Mouse (Mus musculus): ENCODE results near the gene Gm20431. TPM values are rescaled to one million over a fixed set of nuclear protein-coding genes. Genes with fewer than 3 reads are reported as not detected.

Gm20431 gene
- total RNA-seq, 2 experiments from 2014 or later, result 18.2 to 23.0 TPM

- DNase-seq (ENCODE audit: low spot score in 2 of 2), result no peak
These were observed 28.4 kb upstream of the Gm20431 start, which contains the start of gene Tmem189 for GRCm38 (mm10) chr2:167689501-167690218. Gene Tmem189, minus strand, starts transcription at chr2:167689822.

- DNase-seq (ENCODE audit: low spot score in 2 of 2), result peak; percentile 87 to 88
These were observed 27.5 kb upstream of the Gm20431 start, which contains the start of gene Cebpb for GRCm38 (mm10) chr2:167688498-167689451. Gene Cebpb, plus strand, starts transcription at chr2:167688915.

- DNase-seq (ENCODE audit: low spot score in 2 of 2), result no peak
These were observed 26.8 kb upstream of the Gm20431 start for GRCm38 (mm10) chr2:167688126-167688497.

DNA sequence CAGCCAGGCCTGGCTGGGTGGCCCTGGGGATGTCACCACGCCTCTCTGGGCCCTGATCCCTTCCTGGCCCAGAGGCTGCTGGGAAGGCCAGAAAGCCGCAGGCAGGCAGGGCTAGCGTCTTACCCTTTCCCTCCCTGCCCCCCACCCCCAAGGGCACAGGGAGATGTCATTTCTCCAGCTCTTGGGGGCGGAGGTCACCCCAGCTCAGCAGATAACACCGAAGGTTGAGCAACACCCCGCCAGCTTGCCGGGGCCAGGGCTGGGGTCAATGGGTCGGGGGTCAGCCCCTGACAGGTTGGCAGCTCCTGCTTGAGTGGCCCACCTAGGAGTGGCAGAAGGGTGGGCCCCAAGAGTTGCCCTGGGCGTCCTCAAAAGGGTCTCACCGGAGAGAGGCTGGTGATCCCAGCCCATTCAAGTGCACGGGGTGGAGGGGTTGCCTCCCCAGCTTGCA, 26.4 kb upstream of the Gm20431 start:
- DNase-seq (ENCODE audit: low spot score in 2 of 2), result peak in 1 of 2 experiments; percentile 68

DNA sequence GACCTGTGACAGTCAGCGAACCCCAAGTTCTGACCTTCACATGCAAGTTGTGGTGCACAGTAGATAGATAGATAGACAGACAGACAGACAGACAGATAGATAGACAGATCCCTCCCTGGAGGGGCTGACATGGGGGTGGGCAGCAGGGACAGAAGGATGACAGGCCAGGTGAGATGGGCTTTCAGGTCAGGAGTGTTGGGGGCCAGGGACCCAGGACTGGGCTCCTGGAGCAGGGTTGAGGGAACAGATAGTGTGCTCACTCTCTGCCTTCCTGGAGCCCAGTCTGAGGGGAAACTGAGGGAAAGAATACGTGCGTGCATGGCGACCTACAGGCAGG, 25.9 kb upstream of the Gm20431 start:
- DNase-seq (ENCODE audit: low spot score in 2 of 2), result no peak

DNA sequence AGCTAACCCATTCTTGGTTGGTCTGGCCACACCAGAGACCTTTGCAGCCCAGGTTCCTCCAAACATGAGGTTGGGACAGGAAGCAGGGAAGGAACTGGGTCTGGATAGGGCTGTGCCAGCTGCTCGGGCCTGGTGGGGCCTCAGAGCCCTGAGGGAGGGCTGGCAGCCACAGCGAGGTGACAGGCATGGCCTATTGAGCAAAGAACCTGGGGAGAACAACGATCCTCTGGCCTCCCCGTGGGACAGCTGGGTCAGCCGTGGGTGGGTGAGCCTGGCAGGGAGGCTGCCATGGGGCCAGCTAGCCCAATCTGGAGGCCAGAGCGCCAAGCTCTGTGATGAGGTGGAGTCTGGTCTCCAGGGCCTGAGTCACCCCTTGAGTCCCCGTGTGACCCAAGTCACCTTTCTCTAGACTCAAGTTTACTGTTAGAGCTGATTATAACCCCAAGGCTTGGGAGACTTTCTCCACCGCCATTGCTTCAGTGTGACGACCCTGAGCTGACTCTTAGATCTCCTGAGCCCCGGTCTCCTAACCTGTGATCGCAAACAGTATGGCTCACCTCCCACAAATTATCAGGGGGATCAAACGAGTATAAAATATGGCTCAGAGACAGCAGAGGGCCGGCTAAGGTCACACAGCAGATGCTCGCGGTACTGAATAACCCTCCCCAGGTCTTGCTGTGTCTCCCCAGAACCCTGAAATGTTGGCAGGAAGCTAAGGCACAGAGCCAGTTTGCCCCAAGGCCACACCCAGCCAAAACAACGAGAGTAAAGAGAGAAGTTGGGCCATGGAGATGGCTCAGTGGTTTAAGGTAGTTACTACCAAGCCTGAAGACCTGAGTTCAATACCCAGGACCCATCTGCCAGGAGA, 25.3 kb upstream of the Gm20431 start:
- DNase-seq (ENCODE audit: low spot score in 2 of 2), result no peak

DNA sequence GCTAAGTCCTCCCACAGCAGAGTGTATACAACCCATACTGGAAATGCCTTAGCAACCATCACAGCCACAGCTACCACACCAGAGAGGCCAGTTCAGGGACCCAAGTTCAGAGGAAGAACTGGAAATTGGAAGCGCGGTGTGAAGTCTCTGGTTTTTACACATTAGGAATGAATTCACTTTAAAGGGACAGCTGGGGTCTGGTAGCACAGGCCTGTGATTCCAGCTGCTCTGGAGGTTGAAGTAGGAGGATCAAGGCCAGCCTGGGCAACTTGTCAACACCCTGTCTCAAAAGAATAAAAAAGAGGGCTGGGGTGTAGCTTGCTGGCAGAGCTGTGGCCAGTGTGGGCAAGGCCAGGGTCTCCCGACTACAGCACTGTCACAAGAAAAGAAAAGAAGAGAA, 24.6 kb upstream of the Gm20431 start:
- DNase-seq (ENCODE audit: low spot score in 2 of 2), result no peak

DNA sequence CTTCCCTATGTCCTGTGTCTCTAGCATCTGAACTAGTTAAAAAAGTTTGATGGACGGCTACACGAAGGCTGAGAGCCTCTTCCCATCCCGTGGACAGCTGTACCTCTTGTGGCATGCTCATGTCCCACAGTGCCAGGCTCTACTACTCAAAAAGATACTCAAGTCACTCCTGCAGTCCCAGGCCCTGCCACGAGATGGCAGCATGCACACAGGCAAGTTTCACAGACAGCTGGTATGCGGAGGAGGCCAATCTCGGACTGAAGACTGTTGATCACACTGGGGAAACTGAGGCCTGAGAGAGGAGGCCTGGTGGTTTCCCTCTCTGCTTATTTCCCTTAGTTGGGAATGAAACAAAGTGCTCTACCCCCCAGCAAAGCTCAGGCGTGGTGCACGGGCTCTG, 23.8 kb upstream of the Gm20431 start:
- DNase-seq (ENCODE audit: low spot score in 2 of 2), result peak; percentile 95 to 97

DNA sequence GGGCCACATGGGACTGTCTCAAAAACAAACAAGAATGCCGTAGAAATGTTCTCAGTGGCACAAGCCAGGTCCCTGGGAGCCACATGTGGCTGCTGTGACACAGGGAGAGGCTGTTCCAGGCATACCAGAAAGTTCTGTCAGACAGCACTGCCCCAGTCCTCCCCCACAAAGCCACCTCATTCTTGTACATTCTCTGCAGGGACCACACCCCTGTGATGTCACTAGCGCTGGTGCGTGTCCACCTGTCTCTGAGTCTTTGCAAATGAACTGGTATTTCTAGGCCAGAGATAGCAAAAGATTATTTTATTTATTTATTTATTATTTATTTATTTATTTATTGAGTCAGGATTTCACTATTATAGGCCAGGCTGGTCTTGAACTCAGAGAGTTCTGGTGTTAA, 22.4 kb upstream of the Gm20431 start:
- DNase-seq (ENCODE audit: low spot score in 2 of 2), result no peak

- no peak for DNase-seq (ENCODE audit: low spot score in 2 of 2)
These were observed 19.4 kb upstream of the Gm20431 start for GRCm38 (mm10) chr2:167680657-167681056.

DNA sequence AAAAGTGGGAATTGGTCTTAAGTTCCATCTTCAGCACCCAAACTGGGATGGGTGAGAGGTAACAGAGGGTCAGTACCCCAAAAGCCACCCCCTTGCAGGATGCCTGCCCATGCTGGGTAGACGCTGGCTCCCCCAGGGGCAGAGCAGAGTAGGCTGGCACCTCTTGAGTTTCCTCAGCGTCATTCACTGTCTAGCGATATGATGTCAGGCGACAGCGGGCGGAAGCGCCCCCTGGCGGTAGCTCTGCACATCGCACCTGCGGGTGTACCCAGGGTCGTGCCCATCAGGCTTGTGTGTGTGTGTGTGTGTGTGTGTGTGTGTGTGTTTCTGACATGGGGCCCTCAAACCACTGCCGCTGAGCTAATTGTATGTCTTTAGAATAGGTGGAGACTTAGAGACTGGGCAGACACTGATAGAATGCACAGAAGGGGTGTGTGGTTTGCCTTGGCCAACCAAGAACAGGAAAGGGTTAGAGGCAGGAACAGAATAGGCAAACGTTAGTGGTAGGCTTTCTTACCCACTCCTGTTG, 18.7 kb upstream of the Gm20431 start:
- peak; percentile 74 to 76 for DNase-seq (ENCODE audit: low spot score in 2 of 2)

- DNase-seq (ENCODE audit: low spot score in 2 of 2), result no peak
These were observed 17.3 kb upstream of the Gm20431 start for GRCm38 (mm10) chr2:167678600-167678999.

DNA sequence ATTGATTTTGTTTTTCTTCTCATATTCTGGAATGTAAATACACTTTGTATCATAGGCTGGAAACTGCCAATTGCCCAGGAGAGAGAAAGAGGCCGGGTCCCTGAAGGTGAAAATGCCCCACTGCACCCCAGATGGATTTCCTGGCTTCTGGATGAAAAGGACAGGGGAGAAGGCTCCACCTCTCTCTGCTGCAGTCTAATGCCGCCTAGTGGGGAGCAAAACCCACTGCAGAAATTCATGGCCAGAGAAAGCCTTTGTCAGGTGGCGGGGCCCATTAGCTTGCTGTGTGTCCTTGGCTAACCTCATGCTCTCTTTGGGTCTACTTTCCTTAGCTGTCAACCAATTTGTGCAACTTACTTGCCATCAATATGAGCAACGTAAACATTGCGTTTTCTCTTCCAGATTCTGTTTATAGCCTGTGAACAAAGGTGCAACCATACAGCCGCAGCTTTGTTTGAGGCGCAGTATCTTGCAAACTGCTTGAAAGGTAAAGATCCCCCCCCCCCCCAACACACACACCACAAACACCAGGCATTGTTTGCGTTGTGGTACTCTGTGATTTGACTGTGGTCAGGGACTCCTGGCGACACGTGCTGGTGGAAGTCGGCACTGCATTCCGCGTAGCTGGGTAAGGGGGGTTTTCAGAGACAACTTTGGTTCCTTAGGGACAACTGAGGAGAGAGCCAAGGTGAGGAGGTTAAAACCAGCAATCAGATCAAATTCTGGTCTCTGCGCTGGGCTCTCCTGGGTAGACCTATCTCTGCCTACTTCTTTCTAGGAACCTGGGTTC, 14.0 kb upstream of the Gm20431 start:
- DNase-seq (ENCODE audit: low spot score in 2 of 2), result no peak

DNA sequence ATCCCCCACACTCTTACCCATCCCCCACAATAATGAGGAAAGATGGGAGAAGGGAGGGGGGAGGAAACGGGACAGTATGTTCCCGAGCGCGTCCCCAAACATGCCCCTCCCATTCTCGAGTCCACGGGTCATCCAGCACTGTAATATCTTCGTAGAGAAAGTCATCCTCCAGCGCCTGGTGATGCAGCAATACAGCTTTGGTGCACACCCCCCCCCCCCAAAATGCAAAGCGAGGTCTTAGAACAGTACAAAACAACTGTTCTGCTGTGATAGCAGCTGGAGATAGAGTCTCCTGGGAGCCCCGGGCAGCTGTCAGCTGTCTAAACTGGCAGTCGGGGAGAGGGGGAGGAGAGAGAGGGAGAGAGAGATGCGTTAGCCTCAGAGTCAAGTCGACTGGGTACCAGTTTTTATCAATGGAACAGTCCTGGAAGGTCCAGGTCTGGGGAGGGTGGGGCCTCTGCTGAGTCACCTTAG, 11.0 kb upstream of the Gm20431 start:
- DNase-seq (ENCODE audit: low spot score in 2 of 2), result no peak

GRCm38 (mm10) chr2:167671101-167671633, 9.9 kb upstream of the Gm20431 start:
- DNase-seq (ENCODE audit: low spot score in 2 of 2), result no peak

DNA sequence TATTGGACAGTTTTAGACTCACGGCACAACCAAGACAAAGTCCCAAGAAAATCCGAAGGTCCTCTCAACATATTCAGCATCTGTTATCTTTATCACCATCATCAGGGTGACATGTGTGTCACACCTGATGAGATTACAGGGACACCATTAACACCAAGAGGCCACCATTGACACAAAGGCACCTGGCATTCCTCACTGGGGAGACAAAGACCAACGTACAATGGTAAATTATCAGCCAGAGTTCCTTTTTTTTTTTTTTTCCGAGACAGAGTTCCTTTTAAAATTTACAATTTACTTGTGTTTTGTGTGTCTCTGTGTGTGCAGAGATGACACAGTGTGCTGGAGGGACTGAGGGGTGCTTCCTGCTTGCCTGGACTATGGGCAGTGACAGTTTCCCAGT, 8.1 kb upstream of the Gm20431 start:
- no peak for DNase-seq (ENCODE audit: low spot score in 2 of 2)

DNA sequence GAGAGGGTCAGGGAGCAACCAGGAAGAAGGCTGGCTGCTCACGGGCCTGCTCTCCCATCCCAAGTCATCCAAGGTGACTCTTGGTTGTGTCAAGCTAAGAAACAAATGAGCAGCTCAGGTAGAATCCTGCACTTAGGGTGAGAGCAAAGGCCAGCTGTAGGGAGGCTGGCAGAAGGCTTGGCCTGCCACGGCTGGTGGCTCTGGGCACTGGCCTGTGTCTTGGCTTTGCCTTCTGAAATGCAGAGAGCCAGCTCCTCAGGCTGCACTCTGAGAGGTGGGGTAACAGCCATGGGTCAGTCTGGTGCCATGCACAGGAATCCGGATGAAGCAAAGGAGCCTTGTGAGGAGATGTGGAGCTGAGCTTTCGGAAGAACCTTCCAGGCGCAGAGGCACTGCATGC, 7.1 kb upstream of the Gm20431 start:
- DNase-seq (ENCODE audit: low spot score in 2 of 2), result no peak

DNA sequence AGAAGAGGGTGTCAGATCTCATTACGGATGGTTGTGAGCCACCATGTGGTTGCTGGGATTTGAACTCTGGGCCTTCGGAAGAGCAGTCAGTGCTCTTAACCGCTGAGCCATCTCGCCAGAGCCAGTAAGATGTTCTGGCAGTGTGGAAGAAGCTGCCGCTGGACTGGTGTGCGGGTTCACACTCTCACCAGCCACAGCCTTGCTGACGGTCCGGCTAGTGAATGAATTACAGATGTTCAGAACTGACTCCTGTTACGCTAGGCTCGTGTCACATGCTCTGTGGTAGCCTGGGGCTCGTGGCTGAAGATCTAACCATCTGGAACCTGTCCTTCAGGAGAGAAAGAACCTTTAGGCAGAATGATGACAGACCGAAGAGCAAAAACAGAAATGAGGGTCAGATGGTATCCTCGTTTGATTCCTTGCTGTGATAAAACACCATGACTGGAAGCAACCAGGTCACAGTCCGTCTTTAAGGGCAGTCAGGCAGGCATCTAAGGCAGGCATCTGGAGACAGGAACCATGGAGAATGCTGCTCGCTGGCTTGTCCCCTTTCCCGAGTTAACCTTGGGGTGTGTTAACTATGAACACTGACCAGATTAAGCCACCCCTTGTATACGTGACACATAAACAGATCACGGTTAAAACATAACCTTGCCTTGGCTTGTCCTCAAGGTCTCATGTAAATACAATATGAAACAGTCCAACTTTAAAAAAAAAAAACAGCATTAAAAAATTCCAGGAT, 4.8 kb upstream of the Gm20431 start:
- no peak for DNase-seq (ENCODE audit: low spot score in 2 of 2)

DNA sequence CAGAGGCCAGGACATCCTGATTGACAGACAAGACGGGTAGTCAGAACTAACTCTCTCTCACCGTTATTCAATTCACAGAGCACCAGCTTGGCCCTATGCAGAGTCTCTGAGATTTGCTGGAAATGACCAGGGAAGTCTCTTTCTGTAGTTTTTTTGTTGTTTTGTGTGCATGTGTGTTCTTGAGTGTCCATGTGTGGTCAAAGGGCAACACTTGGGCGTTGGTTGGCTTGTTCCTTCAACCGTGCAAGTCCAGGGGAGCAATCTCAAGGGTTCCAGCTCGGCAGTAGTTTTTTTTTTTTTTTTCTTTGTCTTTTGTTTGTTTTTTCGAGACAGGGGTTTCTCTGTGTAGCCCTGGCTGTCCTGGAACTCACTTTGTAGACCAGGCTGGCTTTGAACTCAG, 1.4 kb upstream of the Gm20431 start:
- no peak for DNase-seq (ENCODE audit: low spot score in 2 of 2)

All from adrenal gland, postnatal 4 days (tissue).